Mouse (Mus musculus): Measurements from ENCODE around the gene Frmpd1. TPM values are rescaled to one million over a fixed set of nuclear protein-coding genes. Genes with fewer than 3 reads are reported as not detected.

Frmpd1 gene
- polyA plus RNA-seq, 1 experiment = 2.2 TPM

GRCm38 (mm10) chr4:45183818-45184520, 706 bp upstream of the Frmpd1 start:
- TF ChIP-seq CTCF (IDR thresholded peaks at IDR 0.05; ENCODE audit: borderline replicate concordance, extremely low read depth, insufficient read depth, insufficient read length) = no peak
- no peak for TF ChIP-seq POLR2A (IDR thresholded peaks at IDR 0.05; ENCODE audit: borderline replicate concordance, extremely low read depth, insufficient read depth, insufficient read length, poor library complexity, severe bottlenecking)
- DNase-seq (ENCODE audit: low read depth) = peak; percentile 14

GRCm38 (mm10) chr4:45185331-45185669, 625 bp downstream of the Frmpd1 start:
- no peak for DNase-seq (ENCODE audit: low read depth)
- TF ChIP-seq POLR2A (IDR thresholded peaks at IDR 0.05; ENCODE audit: borderline replicate concordance, extremely low read depth, insufficient read depth, insufficient read length, poor library complexity, severe bottlenecking) (no peak), CTCF (IDR thresholded peaks at IDR 0.05; ENCODE audit: borderline replicate concordance, extremely low read depth, insufficient read depth, insufficient read length) (no peak)

DNA sequence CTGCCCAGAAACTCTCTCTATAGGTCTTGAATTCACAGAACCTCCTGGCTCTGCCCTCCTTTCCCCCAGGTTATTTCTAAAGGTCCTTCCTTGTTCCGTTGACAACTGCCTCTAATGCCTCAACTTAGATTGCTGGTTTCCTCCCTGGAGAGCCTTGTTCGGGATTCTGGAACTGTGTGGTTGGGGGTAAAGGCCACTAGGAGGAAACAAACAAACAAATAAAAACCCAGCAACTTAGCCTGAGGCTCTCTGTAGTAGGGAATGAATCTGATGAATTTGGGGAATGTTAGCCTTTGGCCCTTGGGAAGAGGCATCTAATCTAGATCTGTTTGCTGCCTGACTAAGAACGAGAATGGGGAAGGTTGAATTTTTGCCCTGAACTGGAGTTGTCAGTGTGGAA, 13.6 kb downstream of the Frmpd1 start:
- TF ChIP-seq POLR2A (IDR thresholded peaks at IDR 0.05; ENCODE audit: borderline replicate concordance, extremely low read depth, insufficient read depth, insufficient read length, poor library complexity, severe bottlenecking) (no peak), CTCF (IDR thresholded peaks at IDR 0.05; ENCODE audit: borderline replicate concordance, extremely low read depth, insufficient read depth, insufficient read length) (no peak)
- DNase-seq (ENCODE audit: low read depth) = no peak

- no peak for TF ChIP-seq POLR2A (IDR thresholded peaks at IDR 0.05; ENCODE audit: borderline replicate concordance, extremely low read depth, insufficient read depth, insufficient read length, poor library complexity, severe bottlenecking)
- no peak for TF ChIP-seq CTCF (IDR thresholded peaks at IDR 0.05; ENCODE audit: borderline replicate concordance, extremely low read depth, insufficient read depth, insufficient read length)
- no peak for DNase-seq (ENCODE audit: low read depth)
These were observed 18.6 kb downstream of the Frmpd1 start for GRCm38 (mm10) chr4:45203283-45203682.

DNA sequence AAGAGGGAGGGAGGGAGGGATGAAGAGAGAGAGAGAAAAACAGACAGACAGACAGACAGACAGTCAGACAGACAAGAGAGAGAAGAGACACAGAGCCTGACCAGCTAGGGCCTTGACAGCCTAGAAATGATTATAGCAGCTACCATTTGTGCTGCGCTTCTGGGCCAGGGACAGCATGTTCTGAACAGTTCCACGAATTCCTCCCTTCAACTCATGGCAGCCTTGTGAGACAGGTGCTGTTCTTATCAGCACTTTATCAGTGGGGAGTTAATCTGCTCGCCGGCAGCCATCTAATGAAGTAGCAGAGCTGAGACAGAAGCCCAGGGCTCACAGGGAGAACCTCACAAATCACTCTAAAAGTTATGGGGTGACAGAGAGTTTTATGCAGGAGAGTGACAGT, 22.8 kb downstream of the Frmpd1 start:
- TF ChIP-seq POLR2A (IDR thresholded peaks at IDR 0.05; ENCODE audit: borderline replicate concordance, extremely low read depth, insufficient read depth, insufficient read length, poor library complexity, severe bottlenecking) (no peak), CTCF (IDR thresholded peaks at IDR 0.05; ENCODE audit: borderline replicate concordance, extremely low read depth, insufficient read depth, insufficient read length) (no peak)
- no peak for DNase-seq (ENCODE audit: low read depth)

DNA sequence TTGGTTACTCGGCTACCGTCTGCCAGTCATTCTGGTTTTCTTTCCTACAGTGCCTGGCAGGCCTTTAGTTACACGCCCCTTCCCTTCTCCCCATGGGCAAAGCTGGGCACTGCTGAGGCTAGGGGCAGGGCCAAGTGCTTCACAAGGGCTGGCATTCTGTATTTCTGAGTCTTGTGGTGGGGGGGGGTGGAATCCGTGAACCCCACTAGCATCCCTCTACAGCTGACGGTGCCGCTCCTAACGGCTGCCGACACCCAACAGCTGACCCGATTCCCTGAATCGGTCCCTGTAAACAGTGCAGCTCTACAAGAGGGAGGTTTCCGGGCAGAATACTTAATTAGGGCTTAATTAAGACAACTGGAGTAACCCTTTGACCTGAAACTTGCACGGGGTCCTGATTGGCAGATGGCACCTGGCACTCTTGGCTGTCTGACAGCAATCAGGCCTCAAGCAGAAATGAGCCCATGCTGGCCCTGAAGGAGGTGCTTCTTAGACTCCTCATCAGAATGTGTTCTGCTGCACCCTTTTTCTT, 24.2 kb downstream of the Frmpd1 start:
- TF ChIP-seq POLR2A (IDR thresholded peaks at IDR 0.05; ENCODE audit: borderline replicate concordance, extremely low read depth, insufficient read depth, insufficient read length, poor library complexity, severe bottlenecking) = no peak
- TF ChIP-seq CTCF (IDR thresholded peaks at IDR 0.05; ENCODE audit: borderline replicate concordance, extremely low read depth, insufficient read depth, insufficient read length) = no peak
- DNase-seq (ENCODE audit: low read depth) = peak; percentile 86

GRCm38 (mm10) chr4:45212342-45213063, 27.8 kb downstream of the Frmpd1 start:
- TF ChIP-seq CTCF (IDR thresholded peaks at IDR 0.05; ENCODE audit: borderline replicate concordance, extremely low read depth, insufficient read depth, insufficient read length) = no peak
- TF ChIP-seq POLR2A (IDR thresholded peaks at IDR 0.05; ENCODE audit: borderline replicate concordance, extremely low read depth, insufficient read depth, insufficient read length, poor library complexity, severe bottlenecking) = no peak
- DNase-seq (ENCODE audit: low read depth) = no peak

- no peak for DNase-seq (ENCODE audit: low read depth)
- no peak for TF ChIP-seq CTCF (IDR thresholded peaks at IDR 0.05; ENCODE audit: borderline replicate concordance, extremely low read depth, insufficient read depth, insufficient read length)
- no peak for TF ChIP-seq POLR2A (IDR thresholded peaks at IDR 0.05; ENCODE audit: borderline replicate concordance, extremely low read depth, insufficient read depth, insufficient read length, poor library complexity, severe bottlenecking)
These were observed 35.3 kb downstream of the Frmpd1 start for GRCm38 (mm10) chr4:45219946-45220345.

GRCm38 (mm10) chr4:45222395-45222794, 37.7 kb downstream of the Frmpd1 start:
- DNase-seq (ENCODE audit: low read depth) = no peak
- peak; percentile 18; the same call in 1 of the 2 replicates for TF ChIP-seq CTCF (IDR thresholded peaks at IDR 0.05; ENCODE audit: borderline replicate concordance, extremely low read depth, insufficient read depth, insufficient read length)
- no peak for TF ChIP-seq POLR2A (IDR thresholded peaks at IDR 0.05; ENCODE audit: borderline replicate concordance, extremely low read depth, insufficient read depth, insufficient read length, poor library complexity, severe bottlenecking)

DNA sequence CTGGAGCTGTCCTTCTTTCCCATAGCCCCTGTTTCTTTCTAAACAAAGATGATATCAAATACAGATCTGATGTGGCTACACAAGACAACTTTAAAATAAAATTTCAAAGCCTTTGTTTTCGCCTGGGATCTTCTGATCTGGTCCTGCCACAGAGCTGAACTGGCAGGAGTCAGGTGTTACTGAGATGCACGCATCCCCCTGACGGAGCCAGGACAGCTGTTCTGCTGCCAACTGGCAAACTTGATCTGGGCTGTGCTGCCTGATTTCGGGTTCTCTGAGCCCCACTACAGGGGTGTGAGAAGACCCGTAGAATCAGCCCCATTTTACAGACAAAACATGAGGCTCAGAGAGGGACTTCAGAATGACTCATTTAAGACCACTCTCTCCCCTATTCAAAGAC, 45.6 kb downstream of the Frmpd1 start:
- TF ChIP-seq POLR2A (IDR thresholded peaks at IDR 0.05; ENCODE audit: borderline replicate concordance, extremely low read depth, insufficient read depth, insufficient read length, poor library complexity, severe bottlenecking) (no peak), CTCF (IDR thresholded peaks at IDR 0.05; ENCODE audit: borderline replicate concordance, extremely low read depth, insufficient read depth, insufficient read length) (no peak)

DNA sequence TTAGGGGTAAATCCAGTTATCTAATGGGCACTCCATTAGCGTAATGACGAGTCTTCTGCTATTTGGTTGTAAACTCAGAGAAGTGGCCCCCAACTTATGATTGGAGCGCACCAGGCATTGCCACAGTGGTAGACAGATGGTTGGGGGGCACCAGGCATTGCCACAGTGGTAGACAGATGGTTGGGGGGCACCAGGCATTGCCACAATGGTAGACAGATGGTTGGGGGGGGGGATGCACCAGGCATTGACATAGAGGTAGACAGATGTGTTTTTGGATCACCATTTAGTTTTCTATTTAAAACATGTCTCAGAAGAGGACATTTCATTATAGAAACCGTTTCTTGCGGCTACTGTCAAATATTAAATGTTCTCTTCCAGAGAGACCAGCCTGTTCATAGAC, 53.6 kb downstream of the Frmpd1 start:
- peak; percentile 25 for DNase-seq (ENCODE audit: low read depth)
- TF ChIP-seq CTCF (IDR thresholded peaks at IDR 0.05; ENCODE audit: borderline replicate concordance, extremely low read depth, insufficient read depth, insufficient read length) (no peak), POLR2A (IDR thresholded peaks at IDR 0.05; ENCODE audit: borderline replicate concordance, extremely low read depth, insufficient read depth, insufficient read length, poor library complexity, severe bottlenecking) (no peak)

More for the DNA sequence above, 45.6 kb downstream of the Frmpd1 start:
- DNase-seq (ENCODE audit: low read depth) = no peak
